In the genomic region with DNA sequence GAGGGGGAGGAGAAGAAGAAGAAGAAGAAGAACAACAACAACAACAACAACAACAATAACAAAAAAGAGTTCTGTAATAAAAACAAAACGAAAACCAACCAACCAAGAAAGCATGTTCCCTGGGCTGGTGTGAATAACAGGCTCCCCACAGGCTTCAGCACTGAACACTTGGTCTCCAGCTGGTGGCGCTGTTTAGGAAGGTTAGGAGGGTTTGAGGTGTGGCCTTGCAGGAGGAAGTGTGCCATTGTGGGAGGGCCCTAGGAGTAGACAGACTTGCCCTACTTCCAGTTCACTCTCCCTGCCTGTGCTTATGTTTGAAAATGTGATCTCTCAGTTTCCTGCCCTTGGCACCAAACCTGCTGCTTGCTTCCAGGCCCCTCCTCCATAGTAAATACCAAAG, we compare ENCODE assay signal across 18 mouse cellular contexts.
DNase-seq lines count a peak whose midpoint lies in the region; ATAC-seq lines count a peak whose summit lies in the region.
"Had no signal": no experiment of that assay in that cellular context is flagged by ENCODE, and none has a peak within 500 bp of the region (broad histone marks: within the 10 kb centered on the region; RNA-seq: fewer than 3 reads in every experiment).

No protein-coding gene starts in this region.

- peak; percentile 11 for DNase-seq in embryonic facial prominence, embryonic 14.5 days (ENCODE audit: low spot score)
- no peak for DNase-seq in embryonic facial prominence, embryonic 10.5 days (ENCODE audit: low spot score)
- DNase-seq in retina, postnatal 1 day = peak; percentile 61
- no peak for DNase-seq in retina, embryonic 14.5 days (ENCODE audit: low spot score)
- peak; percentile 70 for DNase-seq in ZHBTc4 (ENCODE audit: low read depth, low spot score)
- DNase-seq in lung, postnatal 36 days = peak; percentile 28
- DNase-seq in spleen, adult 12 weeks (ENCODE audit: low spot score) = no peak
- no peak for DNase-seq in hindbrain, embryonic 11.5 days (ENCODE audit: low spot score)
- DNase-seq: B cell, adult 2 months; right cerebral cortex, postnatal 25 days; thymus, adult 18-20 months had no signal

- no peaks in the 10 kb centered on the region for H3K4me1 ChIP-seq in embryonic facial prominence, embryonic 14.5 days (ENCODE audit: control insufficient read depth, insufficient read depth, low read length)
- no peaks in the 10 kb centered on the region for H3K4me1 ChIP-seq in embryonic facial prominence, embryonic 10.5 days
- H3K4me1 ChIP-seq in hindbrain, embryonic 11.5 days (replicated peaks; ENCODE audit: control insufficient read depth, insufficient read depth, low read length) = no peaks in the 10 kb centered on the region
- H3K4me1 ChIP-seq: embryonic facial prominence, embryonic 15.5 days; forebrain, embryonic 12.5 days; hindbrain, embryonic 12.5 days; midbrain, embryonic 15.5 days had no signal

- 0 out of 2 replicates have a peak, but pooled peaks cover 5% of the 10 kb centered on the region for H3K9me3 ChIP-seq in embryonic facial prominence, embryonic 14.5 days (ENCODE audit: control insufficient read depth, low read length)
- no peaks in the 10 kb centered on the region for H3K9me3 ChIP-seq in embryonic facial prominence, embryonic 10.5 days
- no peaks in the 10 kb centered on the region for H3K9me3 ChIP-seq in hindbrain, embryonic 11.5 days (ENCODE audit: control insufficient read depth, low read length)
- H3K9me3 ChIP-seq: embryonic facial prominence, embryonic 15.5 days; forebrain, embryonic 12.5 days; hindbrain, embryonic 12.5 days; midbrain, embryonic 15.5 days had no signal

- ATAC-seq in embryonic facial prominence, embryonic 14.5 days (ENCODE audit: low read depth) = no peak
- no peak for ATAC-seq in hindbrain, embryonic 11.5 days (ENCODE audit: low FRiP score)
- ATAC-seq: intestine, postnatal 0 days; midbrain, embryonic 15.5 days had no signal

- H3K4me2 ChIP-seq in embryonic facial prominence, embryonic 14.5 days (ENCODE audit: low read depth, low read length) = no peak overlapping the region
- H3K4me2 ChIP-seq in hindbrain, embryonic 11.5 days (replicated peaks; ENCODE audit: low read depth, low read length) = no peak overlapping the region
- H3K4me2 ChIP-seq: embryonic facial prominence, embryonic 15.5 days; forebrain, embryonic 12.5 days; hindbrain, embryonic 12.5 days; liver, embryonic 11.5 days; midbrain, embryonic 15.5 days had no signal

- H3K4me3 ChIP-seq in embryonic facial prominence, embryonic 14.5 days (ENCODE audit: low read depth, low read length) = no peak overlapping the region
- no peak overlapping the region for H3K4me3 ChIP-seq in embryonic facial prominence, embryonic 10.5 days
- H3K4me3 ChIP-seq in hindbrain, embryonic 11.5 days (ENCODE audit: low read depth, low read length) = no peak overlapping the region
- H3K4me3 ChIP-seq: embryonic facial prominence, embryonic 15.5 days; forebrain, embryonic 12.5 days; hindbrain, embryonic 12.5 days; midbrain, embryonic 15.5 days had no signal

- H3K9ac ChIP-seq in embryonic facial prominence, embryonic 14.5 days (ENCODE audit: low read depth, low read length) = no peak overlapping the region
- no peak overlapping the region for H3K9ac ChIP-seq in hindbrain, embryonic 11.5 days (ENCODE audit: low read depth, low read length)
- H3K9ac ChIP-seq: embryonic facial prominence, embryonic 15.5 days; forebrain, embryonic 12.5 days; hindbrain, embryonic 12.5 days; midbrain, embryonic 15.5 days had no signal

- H3K36me3 ChIP-seq in embryonic facial prominence, embryonic 14.5 days (ENCODE audit: control insufficient read depth, insufficient read depth, low read length) = no peaks in the 10 kb centered on the region
- H3K36me3 ChIP-seq in embryonic facial prominence, embryonic 10.5 days (replicated peaks) = no peaks in the 10 kb centered on the region
- no peaks in the 10 kb centered on the region for H3K36me3 ChIP-seq in hindbrain, embryonic 11.5 days (ENCODE audit: control insufficient read depth, insufficient read depth, low read length)
- H3K36me3 ChIP-seq: embryonic facial prominence, embryonic 15.5 days; forebrain, embryonic 12.5 days; hindbrain, embryonic 12.5 days; midbrain, embryonic 15.5 days had no signal

- H3K27me3 ChIP-seq in embryonic facial prominence, embryonic 14.5 days (replicated peaks; ENCODE audit: control insufficient read depth, insufficient read depth, low read length) = no peaks in the 10 kb centered on the region
- no peaks in the 10 kb centered on the region for H3K27me3 ChIP-seq in embryonic facial prominence, embryonic 10.5 days (replicated peaks; ENCODE audit: low read depth, poor library complexity, severe bottlenecking)
- H3K27me3 ChIP-seq in hindbrain, embryonic 11.5 days (ENCODE audit: control insufficient read depth, insufficient read depth, low read length) = no peaks in the 10 kb centered on the region
- H3K27me3 ChIP-seq: embryonic facial prominence, embryonic 15.5 days; forebrain, embryonic 12.5 days; hindbrain, embryonic 12.5 days; midbrain, embryonic 15.5 days had no signal

- WGBS in embryonic facial prominence, embryonic 14.5 days = 69% methylated on average over 2 of the region's 2 CpGs
- WGBS in embryonic facial prominence, embryonic 10.5 days = 61% methylated on average over 2 of the region's 2 CpGs
- WGBS in hindbrain, embryonic 11.5 days = 65% methylated on average over 2 of the region's 2 CpGs

- no peak overlapping the region for H3K27ac ChIP-seq in embryonic facial prominence, embryonic 14.5 days (replicated peaks; ENCODE audit: low read depth, low read length)
- H3K27ac ChIP-seq in embryonic facial prominence, embryonic 10.5 days (replicated peaks) = no peak overlapping the region
- no peak overlapping the region for H3K27ac ChIP-seq in hindbrain, embryonic 11.5 days (ENCODE audit: low read depth, low read length)
- H3K27ac ChIP-seq: embryonic facial prominence, embryonic 15.5 days; forebrain, embryonic 12.5 days; hindbrain, embryonic 12.5 days; macrophage; midbrain, embryonic 15.5 days had no signal

Comparison
In these comparisons a context has a peak if more than half of its experiments do, and no peak if none do; other contexts are left out.
1. DNase-seq: peak in embryonic facial prominence, embryonic 14.5 days (single experiment), retina, postnatal 1 day (single experiment), ZHBTc4 (single experiment) and lung, postnatal 36 days (single experiment); none in embryonic facial prominence, embryonic 10.5 days (single experiment), retina, embryonic 14.5 days (single experiment), spleen, adult 12 weeks (single experiment) and hindbrain, embryonic 11.5 days (single experiment).